Comparison of ENCODE assay signal across 18 mouse cellular contexts in genomic region chr14:59820115-59820419, GRCm38 (mm10).
A peak's percentile ranks its signal among the peaks of the same experiment; 100 is the strongest.
DNase-seq lines count a peak whose midpoint lies in the region; ATAC-seq and TF ChIP-seq lines count a peak whose summit lies in the region.
"Had no signal": no experiment of that assay in that cellular context is flagged by ENCODE, and none has a peak within 500 bp of the region (broad histone marks: within the 10 kb centered on the region; RNA-seq: fewer than 3 reads in every experiment).

No protein-coding gene starts in this region.

- H3K27me3 ChIP-seq in heart, embryonic 12.5 days (replicated peaks): no peaks in the 10 kb centered on the region
- H3K27me3 ChIP-seq in hindbrain, embryonic 15.5 days: no peaks in the 10 kb centered on the region
- no peaks in the 10 kb centered on the region for H3K27me3 ChIP-seq in hindbrain, postnatal 0 days (ENCODE audit: insufficient read depth, low read length)
- H3K27me3 ChIP-seq in neural tube, embryonic 14.5 days (ENCODE audit: control insufficient read depth, insufficient read depth, low read length): no peaks in the 10 kb centered on the region
- H3K27me3 ChIP-seq: embryonic facial prominence, embryonic 12.5 days had no signal

- TF ChIP-seq CTCF in hindbrain, postnatal 0 days (IDR thresholded peaks at IDR 0.05; ENCODE audit: low read depth): no peak

- H3K4me1 ChIP-seq in heart, embryonic 12.5 days (replicated peaks): 0 out of 2 replicates have a peak, but pooled peaks cover 3% of the 10 kb centered on the region
- H3K4me1 ChIP-seq in hindbrain, embryonic 15.5 days (replicated peaks): peaks cover 13% of the 10 kb centered on the region
- H3K4me1 ChIP-seq in hindbrain, postnatal 0 days (ENCODE audit: insufficient read depth, low read length): no peaks in the 10 kb centered on the region; the same call in 1 of the 2 replicates
- H3K4me1 ChIP-seq in neural tube, embryonic 14.5 days (ENCODE audit: control insufficient read depth, insufficient read depth, low read length): peaks cover 5% of the 10 kb centered on the region; the same call in 1 of the 2 replicates
- H3K4me1 ChIP-seq: embryonic facial prominence, embryonic 12.5 days had no signal

- no peak overlapping the region for H3K27ac ChIP-seq in heart, embryonic 12.5 days (ENCODE audit: poor library complexity, severe bottlenecking)
- peak overlapping the region; percentile 18; the same call in 1 of the 2 replicates for H3K27ac ChIP-seq in hindbrain, embryonic 15.5 days (replicated peaks)
- no peak overlapping the region for H3K27ac ChIP-seq in hindbrain, postnatal 0 days
- H3K27ac ChIP-seq in neural tube, embryonic 14.5 days (ENCODE audit: low read depth, low read length): no peak overlapping the region
- H3K27ac ChIP-seq: embryonic facial prominence, embryonic 12.5 days; heart, embryonic 13.5 days had no signal

- no peaks in the 10 kb centered on the region for H3K36me3 ChIP-seq in heart, embryonic 12.5 days
- H3K36me3 ChIP-seq in hindbrain, embryonic 15.5 days: no peaks in the 10 kb centered on the region
- no peaks in the 10 kb centered on the region for H3K36me3 ChIP-seq in hindbrain, postnatal 0 days (ENCODE audit: insufficient read depth, low read length)
- H3K36me3 ChIP-seq in neural tube, embryonic 14.5 days (ENCODE audit: control insufficient read depth, insufficient read depth, low read length): no peaks in the 10 kb centered on the region
- H3K36me3 ChIP-seq: embryonic facial prominence, embryonic 12.5 days; heart, embryonic 13.5 days had no signal

- peak; percentile 44 for DNase-seq in heart, adult 11 months
- DNase-seq in hindbrain, postnatal 0 days (ENCODE audit: low spot score): no peak
- DNase-seq in neural tube, embryonic 10.5 days (ENCODE audit: extremely low spot score, low spot score): no peak
- no peak for DNase-seq in MN1 (ENCODE audit: low spot score)
- DNase-seq: adrenal gland, postnatal 14 days; cerebellum, adult 11-12 months; cerebellum, adult 9-10 months; cerebellum, postnatal 25 days; forebrain, postnatal 0 days; gastrocnemius, postnatal 14 days; heart, postnatal 36 days had no signal

- 57% methylated on average over 3 of the region's 3 CpGs for WGBS in heart, embryonic 12.5 days
- 41% methylated on average over 3 of the region's 3 CpGs for WGBS in hindbrain, embryonic 15.5 days
- 40% methylated on average over 3 of the region's 3 CpGs for WGBS in hindbrain, postnatal 0 days
- 38% methylated on average over 3 of the region's 3 CpGs for WGBS in neural tube, embryonic 14.5 days

- H3K9me3 ChIP-seq in heart, embryonic 12.5 days (replicated peaks): peaks cover 5% of the 10 kb centered on the region
- H3K9me3 ChIP-seq in hindbrain, embryonic 15.5 days: no peaks in the 10 kb centered on the region
- no peaks in the 10 kb centered on the region; the same call in 1 of the 2 replicates for H3K9me3 ChIP-seq in hindbrain, postnatal 0 days (ENCODE audit: low read length)
- H3K9me3 ChIP-seq in neural tube, embryonic 14.5 days (ENCODE audit: control insufficient read depth, low read length): no peaks in the 10 kb centered on the region
- H3K9me3 ChIP-seq: embryonic facial prominence, embryonic 12.5 days had no signal

- no peak overlapping the region for H3K4me3 ChIP-seq in heart, embryonic 12.5 days
- no peak overlapping the region for H3K4me3 ChIP-seq in hindbrain, embryonic 15.5 days
- H3K4me3 ChIP-seq in hindbrain, postnatal 0 days (ENCODE audit: low read length): no peak overlapping the region
- no peak overlapping the region for H3K4me3 ChIP-seq in neural tube, embryonic 14.5 days (ENCODE audit: low read depth, low read length)
- H3K4me3 ChIP-seq: embryonic facial prominence, embryonic 12.5 days; heart, embryonic 13.5 days had no signal

- H3K4me2 ChIP-seq in heart, embryonic 12.5 days: no peak overlapping the region
- no peak overlapping the region for H3K4me2 ChIP-seq in hindbrain, embryonic 15.5 days
- no peak overlapping the region for H3K4me2 ChIP-seq in hindbrain, postnatal 0 days (ENCODE audit: low read depth, low read length)
- no peak overlapping the region for H3K4me2 ChIP-seq in neural tube, embryonic 14.5 days (ENCODE audit: low read depth, low read length)
- H3K4me2 ChIP-seq: embryonic facial prominence, embryonic 12.5 days; heart, embryonic 13.5 days had no signal

- H3K9ac ChIP-seq in heart, embryonic 12.5 days: no peak overlapping the region
- H3K9ac ChIP-seq in hindbrain, embryonic 15.5 days: no peak overlapping the region
- H3K9ac ChIP-seq in hindbrain, postnatal 0 days (replicated peaks; ENCODE audit: low read length): no peak overlapping the region
- H3K9ac ChIP-seq in neural tube, embryonic 14.5 days (replicated peaks; ENCODE audit: low read depth, low read length): no peak overlapping the region
- H3K9ac ChIP-seq: embryonic facial prominence, embryonic 12.5 days; forebrain, postnatal 0 days; heart, embryonic 13.5 days had no signal

- no peak for ATAC-seq in heart, embryonic 12.5 days (ENCODE audit: insufficient number of reproducible peaks, low FRiP score)
- ATAC-seq in hindbrain, embryonic 15.5 days (ENCODE audit: low FRiP score, low read depth): no peak
- ATAC-seq in hindbrain, postnatal 0 days: no peak
- ATAC-seq in neural tube, embryonic 14.5 days (ENCODE audit: low read depth): peak; percentile 32; the same call in 1 of the 2 replicates
- ATAC-seq: activated CD4-positive, CD25-positive, alpha-beta regulatory T cell, adult 4 months; Patski had no signal
